Mouse (Mus musculus) embryonic stem cell, embryonic (primary cell): ENCODE measurements around the gene Rab3b.

Experiments
- CTCF ChIA-PET, 4 experiments: fragments of 300-600 bp in 2 of 4; fragments of 350-600 bp in 2 of 4; sonication (Branson Sonifier 250); formaldehyde crosslinking; loops; one replicate each; lab custom pipeline; 2022; ENCODE audit warnings: inconsistent platforms in 2 of 4; lab: Charles Lee
- POLR2A ChIA-PET, 4 experiments: fragments of 300-600 bp in 2 of 4; fragments of 350-600 bp in 2 of 4; sonication (Branson Sonifier 250); formaldehyde crosslinking; loops; one replicate each; lab custom pipeline; 2022; ENCODE audit warnings: antibody characterized with exemption in 4 of 4, inconsistent platforms in 1 of 4; lab: Charles Lee

The Rab3b gene

GRCm38 (mm10) chr4:108914391-108914790, 35.5 kb downstream of the Rab3b start:
- POLR2A ChIA-PET, result interaction anchor here in 2 of 4 experiments (1.1 to 1.6 kb wide), 2 partner anchors 12 to 14 kb away, joined by 3 read pairs; no protein-coding TSS in a partner anchor
- CTCF ChIA-PET, result interaction anchor here in 2 of 4 experiments (0.6 to 0.9 kb wide), 2 partner anchors 12 to 1912 kb away, joined by 3 read pairs; no protein-coding TSS in a partner anchor

- ChIA-PET POLR2A (interaction anchor here in 2 of 4 experiments (1.1 to 1.6 kb wide), 2 partner anchors 12 to 15 kb away, joined by 3 read pairs; no protein-coding TSS in a partner anchor), CTCF (interaction anchor here in 1 of 4 experiments (0.9 kb wide), 1 partner anchor 12 kb away, joined by 3 read pairs; no protein-coding TSS in a partner anchor)
Measured at GRCm38 (mm10) chr4:108915101-108915500, 36.2 kb downstream of the Rab3b start.

- ChIA-PET POLR2A (interaction anchor here in 2 of 4 experiments (0.5 to 1.1 kb wide), 3 partner anchors 12 to 90 kb away, joined by 3 to 4 read pairs (median 4); no protein-coding TSS in a partner anchor), CTCF (interaction anchor here in 1 of 4 experiments (1.0 kb wide), 1 partner anchor 10 kb away, joined by 4 read pairs; no protein-coding TSS in a partner anchor)
Measured at GRCm38 (mm10) chr4:108917654-108918053, 38.8 kb downstream of the Rab3b start.

GRCm38 (mm10) chr4:108927945-108928344, 49.1 kb downstream of the Rab3b start:
- CTCF ChIA-PET, result interaction anchor here (0.6 to 1.9 kb wide), 19 partner anchors 10 to 661 kb away, joined by 3 to 11 read pairs (median 4); partner anchors contain the start of gene Osbpl9 (in 1 of the 4)
- POLR2A ChIA-PET, result interaction anchor here (0.5 to 1.6 kb wide), 13 partner anchors 9 to 782 kb away, joined by 3 to 6 read pairs (median 4); no protein-coding TSS in a partner anchor

GRCm38 (mm10) chr4:108933163-108933562, 54.3 kb downstream of the Rab3b start:
- POLR2A ChIA-PET, result interaction anchor here in 1 of 4 experiments (0.9 kb wide), 1 partner anchor 9 kb away, joined by 6 read pairs; no protein-coding TSS in a partner anchor
- CTCF ChIA-PET, result interaction anchor here in 1 of 4 experiments (0.6 to 1.0 kb wide), 2 partner anchors 9 to 14 kb away, joined by 3 read pairs; no protein-coding TSS in a partner anchor

- ChIA-PET CTCF (interaction anchor here in 1 of 4 experiments (0.6 kb wide), 1 partner anchor 40 kb away, joined by 3 read pairs; no protein-coding TSS in a partner anchor), POLR2A (no interaction called here)
Measured at GRCm38 (mm10) chr4:108934856-108935255, 56.0 kb downstream of the Rab3b start.

- CTCF ChIA-PET, result interaction anchor here in 2 of 4 experiments (1.2 to 1.3 kb wide), 2 partner anchors 10 to 11 kb away, joined by 4 to 5 read pairs; no protein-coding TSS in a partner anchor
- POLR2A ChIA-PET, result interaction anchor here (0.6 to 1.6 kb wide), 7 partner anchors 10 to 138 kb away, joined by 3 to 4 read pairs (median 3); no protein-coding TSS in a partner anchor
Measured at GRCm38 (mm10) chr4:108937848-108938771, 59.2 kb downstream of the Rab3b start.

GRCm38 (mm10) chr4:108940681-108941473, 62.0 kb downstream of the Rab3b start:
- POLR2A ChIA-PET, result interaction anchor here in 2 of 4 experiments (0.9 to 2.2 kb wide), 4 partner anchors 9 to 56 kb away, joined by 3 to 6 read pairs (median 3); no protein-coding TSS in a partner anchor
- CTCF ChIA-PET, result interaction anchor here in 1 of 4 experiments (1.6 kb wide), 1 partner anchor 13 kb away, joined by 4 read pairs; no protein-coding TSS in a partner anchor

GRCm38 (mm10) chr4:108942171-108942570, 63.3 kb downstream of the Rab3b start:
- ChIA-PET POLR2A (interaction anchor here in 3 of 4 experiments (0.6 to 1.6 kb wide), 6 partner anchors 9 to 211 kb away, joined by 3 to 6 read pairs (median 4); no protein-coding TSS in a partner anchor), CTCF (interaction anchor here in 3 of 4 experiments (0.5 to 1.6 kb wide), 4 partner anchors 10 to 305 kb away, joined by 3 to 4 read pairs (median 3); no protein-coding TSS in a partner anchor)

- ChIA-PET POLR2A (no interaction called here), CTCF (no interaction called here)
Measured at GRCm38 (mm10) chr4:108942986-108943720, 64.3 kb downstream of the Rab3b start.

- ChIA-PET POLR2A (interaction anchor here in 1 of 4 experiments (1.2 kb wide), 1 partner anchor 41 kb away, joined by 3 read pairs; no protein-coding TSS in a partner anchor), CTCF (no interaction called here)
Measured at GRCm38 (mm10) chr4:108949168-108949567, 70.3 kb downstream of the Rab3b start.

GRCm38 (mm10) chr4:108950201-108950600, 71.3 kb downstream of the Rab3b start:
- ChIA-PET POLR2A (interaction anchor here in 3 of 4 experiments (0.5 to 1.4 kb wide), 4 partner anchors 10 to 127 kb away, joined by 3 to 6 read pairs (median 4); no protein-coding TSS in a partner anchor), CTCF (interaction anchor here in 1 of 4 experiments (0.8 kb wide), 1 partner anchor 27 kb away, joined by 3 read pairs; no protein-coding TSS in a partner anchor)

GRCm38 (mm10) chr4:108951663-108952062, 72.8 kb downstream of the Rab3b start:
- POLR2A ChIA-PET, result no interaction called here
- CTCF ChIA-PET, result no interaction called here

GRCm38 (mm10) chr4:108959696-108960095, 80.8 kb downstream of the Rab3b start:
- CTCF ChIA-PET, result interaction anchor here in 1 of 4 experiments (0.7 to 0.8 kb wide), 2 partner anchors 12 to 105 kb away, joined by 3 read pairs; no protein-coding TSS in a partner anchor

GRCm38 (mm10) chr4:108960619-108961460, 82.0 kb downstream of the Rab3b start:
- CTCF ChIA-PET, result no interaction called here

More at GRCm38 (mm10) chr4:108959696-108960095, 80.8 kb downstream of the Rab3b start:
- POLR2A ChIA-PET, result no interaction called here

GRCm38 (mm10) chr4:108963017-108963416, 84.2 kb downstream of the Rab3b start:
- POLR2A ChIA-PET, result interaction anchor here in 1 of 4 experiments (0.6 to 1.8 kb wide), 3 partner anchors 13 to 69 kb away, joined by 3 to 5 read pairs (median 4); no protein-coding TSS in a partner anchor
- CTCF ChIA-PET, result interaction anchor here in 1 of 4 experiments (1.4 kb wide), 1 partner anchor 93 kb away, joined by 3 read pairs; no protein-coding TSS in a partner anchor

More at GRCm38 (mm10) chr4:108960619-108961460, 82.0 kb downstream of the Rab3b start:
- POLR2A ChIA-PET, result no interaction called here
